Mouse (Mus musculus): Measurements from ENCODE around the gene Arih2. TPM values are rescaled to one million over a fixed set of nuclear protein-coding genes. Genes with fewer than 3 reads are reported as not detected.
"Not testable (repeated sequence)": the region's sequence is repeated elsewhere in the genome, so short reads cannot be mapped to it uniquely, and the experiment has no call there.

Gene Arih2
- polyA plus RNA-seq, 1 experiment from 2014 or later, result 47.3 TPM

DNA sequence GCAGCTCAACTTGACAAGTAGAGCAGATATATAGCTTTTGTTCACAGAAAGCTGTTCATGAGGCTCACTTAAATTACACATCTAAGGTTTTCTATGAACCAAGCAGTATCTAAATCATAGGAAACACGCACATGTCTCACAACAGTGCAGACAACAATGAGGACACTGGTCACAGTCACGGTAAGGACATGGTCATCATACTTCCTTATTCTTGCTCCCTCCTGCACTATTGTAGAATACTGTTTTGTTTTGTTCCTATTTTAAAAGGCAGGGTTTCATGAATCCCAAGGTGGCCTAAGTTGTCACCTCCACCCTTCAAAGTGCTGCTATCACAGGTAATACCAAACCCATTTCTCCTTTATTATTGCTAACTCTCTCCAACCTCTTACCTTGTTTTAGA is 9.4 kb downstream of the Arih2 start:
- Histone ChIP-seq H3K9me3 (replicated peaks) (no peaks in the 10 kb centered on the region), H3K9ac (replicated peaks) (no peak overlapping the region), H3K27ac (replicated peaks) (no peak overlapping the region), H3K27me3 (replicated peaks) (no peaks in the 10 kb centered on the region), H3K4me3 (replicated peaks) (no peak overlapping the region), H3K4me2 (no peak overlapping the region), H3K36me3 (peaks cover 22% of the 10 kb centered on the region), H3K4me1 (no peaks in the 10 kb centered on the region)
- 80% methylated on average over 2 of the region's 2 CpGs for WGBS
- ATAC-seq (ENCODE audit: low FRiP score), result no peak

DNA sequence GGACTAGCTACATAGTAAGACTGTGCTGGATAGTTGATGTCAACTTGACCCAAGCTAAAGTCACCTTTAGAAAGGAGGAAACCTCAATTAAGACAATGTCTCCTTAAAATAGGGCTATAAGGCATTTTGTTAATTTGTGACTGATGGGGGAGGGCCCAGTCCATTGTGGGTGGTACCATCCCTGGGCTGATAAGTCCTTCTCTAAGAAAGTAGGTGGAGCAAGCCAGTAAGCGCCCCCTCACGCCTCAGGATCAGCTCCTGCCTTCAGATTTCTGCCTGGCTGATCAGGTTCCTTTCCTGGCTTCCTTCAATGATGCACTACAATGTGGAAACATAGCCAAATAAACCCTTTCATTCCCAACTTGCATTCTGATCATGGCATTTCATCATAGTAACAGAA is 13.8 kb downstream of the Arih2 start:
- no peak overlapping the region for H3K4me3 ChIP-seq (replicated peaks)
- H3K27ac ChIP-seq (replicated peaks), result no peak overlapping the region
- ATAC-seq (ENCODE audit: low FRiP score), result no peak
- no peaks in the 10 kb centered on the region for H3K4me1 ChIP-seq
- H3K4me2 ChIP-seq, result no peak overlapping the region
- H3K36me3 ChIP-seq, result peaks cover 5% of the 10 kb centered on the region
- H3K27me3 ChIP-seq (replicated peaks), result no peaks in the 10 kb centered on the region
- H3K9ac ChIP-seq (replicated peaks), result no peak overlapping the region
- 88% methylated on average over 2 of the region's 2 CpGs for WGBS
- H3K9me3 ChIP-seq (replicated peaks), result no peaks in the 10 kb centered on the region

- Histone ChIP-seq H3K36me3 (peaks cover 4% of the 10 kb centered on the region; the same call in 1 of the 2 replicates), H3K27ac (replicated peaks) (no peak overlapping the region), H3K9ac (replicated peaks) (no peak overlapping the region), H3K27me3 (replicated peaks) (no peaks in the 10 kb centered on the region), H3K9me3 (replicated peaks) (no peaks in the 10 kb centered on the region), H3K4me1 (no peaks in the 10 kb centered on the region), H3K4me2 (no peak overlapping the region), H3K4me3 (replicated peaks) (no peak overlapping the region)
- ATAC-seq (ENCODE audit: low FRiP score), result no peak
- 78% methylated on average over 2 of the region's 2 CpGs for WGBS
Measured at GRCm38 (mm10) chr9:108633846-108634245, 15.3 kb downstream of the Arih2 start.

DNA sequence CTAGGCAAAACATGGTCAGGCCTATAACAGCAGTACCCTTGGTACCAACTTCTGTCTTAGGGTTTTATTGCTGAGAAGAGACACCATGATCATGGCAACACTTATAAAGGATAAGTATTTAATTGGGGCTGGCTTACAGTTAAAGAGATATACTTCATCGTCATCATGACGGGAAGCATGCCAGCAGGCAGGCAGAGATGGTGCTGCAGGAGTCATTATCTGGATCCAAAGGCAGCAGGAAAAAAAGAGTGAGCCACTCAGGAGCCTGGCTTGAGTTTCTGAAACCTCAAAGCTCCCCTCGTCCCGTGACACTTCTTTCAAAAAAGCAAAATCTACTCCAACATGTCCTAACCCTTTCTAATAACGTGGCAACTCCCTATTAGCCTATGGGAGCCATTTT is 16.8 kb downstream of the Arih2 start:
- Histone ChIP-seq H3K4me1 (no peaks in the 10 kb centered on the region), H3K4me2 (no peak overlapping the region), H3K9ac (replicated peaks) (no peak overlapping the region), H3K27me3 (replicated peaks) (no peaks in the 10 kb centered on the region), H3K4me3 (replicated peaks) (no peak overlapping the region), H3K27ac (replicated peaks) (no peak overlapping the region), H3K36me3 (peaks cover 4% of the 10 kb centered on the region; the same call in 1 of the 2 replicates), H3K9me3 (replicated peaks) (no peaks in the 10 kb centered on the region)
- ATAC-seq (ENCODE audit: low FRiP score), result no peak
- 82% methylated on average over 5 of the region's 5 CpGs for WGBS

DNA sequence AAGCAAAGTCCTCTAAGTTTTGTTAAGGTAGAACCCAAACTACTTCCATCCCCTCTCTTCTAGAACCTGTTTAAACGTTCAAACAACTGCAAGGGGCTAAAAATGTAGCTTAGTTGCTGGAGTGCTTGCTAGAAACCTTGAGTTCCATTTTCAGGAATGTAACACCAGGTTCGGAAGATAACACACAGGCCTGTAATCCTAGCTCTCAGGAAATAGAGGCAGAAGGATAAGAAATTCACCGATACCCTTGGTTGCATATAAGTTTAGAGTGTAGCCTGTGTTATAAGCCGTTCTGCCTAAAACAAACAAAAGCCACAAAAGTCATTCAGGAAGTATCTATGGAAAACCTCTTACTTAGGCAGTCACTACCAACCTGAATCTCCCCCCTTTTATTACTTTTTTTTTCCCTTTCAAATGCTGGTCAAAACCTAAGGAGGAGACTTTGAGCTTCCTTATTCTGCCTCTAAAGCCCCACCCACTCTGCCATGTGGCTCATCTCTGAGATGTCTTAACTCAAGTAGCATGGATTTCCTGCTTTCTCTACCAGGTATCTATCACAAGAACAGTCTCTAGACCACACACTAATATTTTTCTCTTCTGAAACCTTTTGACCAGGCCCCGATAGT is 17.4 kb downstream of the Arih2 start:
- H3K4me3 ChIP-seq (replicated peaks), result no peak overlapping the region
- no peak for ATAC-seq (ENCODE audit: low FRiP score)
- H3K36me3 ChIP-seq, result peaks cover 4% of the 10 kb centered on the region; the same call in 1 of the 2 replicates
- H3K27ac ChIP-seq (replicated peaks), result no peak overlapping the region
- 96% methylated on average over 5 of the region's 5 CpGs for whole genome bisulfite sequencing
- H3K27me3 ChIP-seq (replicated peaks), result no peaks in the 10 kb centered on the region
- H3K9ac ChIP-seq (replicated peaks), result no peak overlapping the region
- H3K4me2 ChIP-seq, result no peak overlapping the region
- H3K9me3 ChIP-seq (replicated peaks), result no peaks in the 10 kb centered on the region
- H3K4me1 ChIP-seq, result no peaks in the 10 kb centered on the region

GRCm38 (mm10) chr9:108630683-108631082 is 18.5 kb downstream of the Arih2 start:
- Histone ChIP-seq H3K36me3 (peaks cover 4% of the 10 kb centered on the region; the same call in 1 of the 2 replicates), H3K9ac (replicated peaks) (no peak overlapping the region), H3K4me2 (no peak overlapping the region), H3K27me3 (replicated peaks) (no peaks in the 10 kb centered on the region), H3K9me3 (replicated peaks) (no peaks in the 10 kb centered on the region), H3K27ac (replicated peaks) (no peak overlapping the region), H3K4me1 (no peaks in the 10 kb centered on the region), H3K4me3 (replicated peaks) (no peak overlapping the region)
- WGBS, result 84% methylated on average over 1 of the region's 1 CpGs
- no peak for ATAC-seq (ENCODE audit: low FRiP score)

DNA sequence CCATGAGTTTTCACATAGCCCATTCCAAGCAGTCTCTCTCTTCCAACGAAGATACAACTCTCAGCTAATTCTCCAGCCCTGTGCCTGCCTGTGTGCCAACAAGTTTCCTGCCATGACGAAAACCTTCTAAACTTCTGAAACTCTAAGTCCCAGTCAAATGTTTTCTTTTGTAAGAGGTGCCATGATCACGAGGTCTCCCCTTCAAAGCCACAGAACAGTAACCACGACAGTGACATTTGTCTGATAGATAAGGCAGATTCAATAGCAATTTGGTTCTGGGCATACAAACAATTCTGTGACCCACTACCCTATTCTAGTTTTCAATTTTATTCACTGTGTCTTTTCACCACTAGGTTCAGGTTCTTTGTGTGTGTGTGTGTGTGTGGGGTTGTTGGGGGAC is 21.0 kb downstream of the Arih2 start:
- Histone ChIP-seq H3K4me1 (no peaks in the 10 kb centered on the region), H3K9ac (replicated peaks) (no peak overlapping the region), H3K27me3 (replicated peaks) (no peaks in the 10 kb centered on the region), H3K27ac (replicated peaks) (no peak overlapping the region), H3K36me3 (no peaks in the 10 kb centered on the region; the same call in 1 of the 2 replicates), H3K9me3 (replicated peaks) (no peaks in the 10 kb centered on the region), H3K4me2 (no peak overlapping the region), H3K4me3 (replicated peaks) (no peak overlapping the region)
- 82% methylated on average over 4 of the region's 4 CpGs for WGBS
- ATAC-seq (ENCODE audit: low FRiP score), result no peak

GRCm38 (mm10) chr9:108626498-108626897 is 22.7 kb downstream of the Arih2 start:
- no peaks in the 10 kb centered on the region for H3K9me3 ChIP-seq (replicated peaks)
- no peak overlapping the region for H3K4me2 ChIP-seq
- 62% methylated on average over 2 of the region's 2 CpGs for WGBS
- ATAC-seq (ENCODE audit: low FRiP score), result no peak
- H3K4me3 ChIP-seq (replicated peaks), result no peak overlapping the region
- H3K27ac ChIP-seq (replicated peaks), result no peak overlapping the region
- H3K36me3 ChIP-seq, result no peaks in the 10 kb centered on the region; the same call in 1 of the 2 replicates
- H3K9ac ChIP-seq (replicated peaks), result no peak overlapping the region
- H3K27me3 ChIP-seq (replicated peaks), result no peaks in the 10 kb centered on the region
- no peaks in the 10 kb centered on the region for H3K4me1 ChIP-seq

- Histone ChIP-seq H3K9ac (replicated peaks) (no peak overlapping the region), H3K36me3 (peaks cover 60% of the 10 kb centered on the region), H3K9me3 (replicated peaks) (no peaks in the 10 kb centered on the region), H3K27ac (replicated peaks) (no peak overlapping the region), H3K27me3 (replicated peaks) (no peaks in the 10 kb centered on the region), H3K4me3 (replicated peaks) (no peak overlapping the region), H3K4me1 (no peaks in the 10 kb centered on the region), H3K4me2 (no peak overlapping the region)
- 90% methylated on average over 1 of the region's 1 CpGs for WGBS
- ATAC-seq (ENCODE audit: low FRiP score), result no peak
Measured at GRCm38 (mm10) chr9:108617301-108617700, 31.9 kb downstream of the Arih2 start.

DNA sequence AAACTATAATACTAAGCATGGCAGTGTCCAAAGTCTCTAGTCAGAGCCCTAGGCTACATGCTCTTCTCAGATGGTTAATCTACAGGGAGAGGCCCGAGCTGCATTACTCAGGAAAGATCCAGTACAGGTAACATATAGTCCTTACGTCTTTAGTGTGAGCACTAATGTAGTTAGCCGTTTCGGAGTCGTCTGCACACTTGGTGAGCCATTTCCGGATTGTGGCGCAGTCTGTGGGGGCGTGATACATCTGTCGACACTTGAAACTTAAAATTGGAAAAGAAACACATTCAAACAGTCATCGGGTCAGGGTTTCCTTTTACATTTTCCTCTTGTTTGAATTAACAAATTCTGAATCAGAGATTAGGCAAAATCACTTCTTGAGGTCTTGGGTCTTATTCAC is 37.7 kb downstream of the Arih2 start:
- Histone ChIP-seq H3K27ac (replicated peaks) (no peak overlapping the region), H3K9me3 (replicated peaks) (no peaks in the 10 kb centered on the region), H3K36me3 (peaks cover 87% of the 10 kb centered on the region), H3K9ac (replicated peaks) (no peak overlapping the region), H3K4me2 (no peak overlapping the region), H3K27me3 (replicated peaks) (no peaks in the 10 kb centered on the region), H3K4me3 (replicated peaks) (no peak overlapping the region), H3K4me1 (no peaks in the 10 kb centered on the region)
- whole genome bisulfite sequencing, result 96% methylated on average over 10 of the region's 10 CpGs
- no peak for ATAC-seq (ENCODE audit: low FRiP score)

DNA sequence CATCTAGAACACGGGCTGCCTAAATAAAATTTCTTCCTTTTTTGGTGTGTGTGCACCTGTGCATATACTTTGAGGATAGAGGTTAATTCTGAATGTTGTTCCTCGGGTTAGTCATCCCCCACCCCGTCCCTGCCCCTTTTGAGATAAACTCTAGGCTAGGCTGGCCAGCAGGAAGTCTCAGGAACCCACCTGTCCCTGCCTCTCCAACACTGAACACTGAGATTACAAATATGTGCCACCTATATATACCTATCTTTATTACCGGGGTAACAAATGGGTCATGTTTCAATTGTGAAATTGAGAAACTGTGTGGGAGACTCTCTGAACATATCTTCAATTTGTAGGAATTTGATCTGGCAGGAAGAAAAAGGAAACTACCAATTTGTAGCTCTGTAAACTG is 40.3 kb downstream of the Arih2 start:
- no peak for ATAC-seq (ENCODE audit: low FRiP score)
- no peaks in the 10 kb centered on the region for H3K9me3 ChIP-seq (replicated peaks)
- no peak overlapping the region for H3K4me3 ChIP-seq (replicated peaks)
- H3K27me3 ChIP-seq (replicated peaks), result no peaks in the 10 kb centered on the region
- no peak overlapping the region for H3K4me2 ChIP-seq
- peaks cover 96% of the 10 kb centered on the region for H3K36me3 ChIP-seq
- H3K27ac ChIP-seq (replicated peaks), result no peak overlapping the region
- no peak overlapping the region for H3K9ac ChIP-seq (replicated peaks)
- no peaks in the 10 kb centered on the region for H3K4me1 ChIP-seq
- WGBS, result 98% methylated on average over 4 of the region's 4 CpGs

- H3K4me3 ChIP-seq (replicated peaks); H3K27ac ChIP-seq (replicated peaks); H3K27me3 ChIP-seq (replicated peaks); ATAC-seq (ENCODE audit: low FRiP score); H3K9me3 ChIP-seq (replicated peaks); H3K9ac ChIP-seq (replicated peaks); H3K4me1 ChIP-seq; H3K4me2 ChIP-seq: not testable (repeated sequence)
- WGBS, result 91% methylated on average over 5 of the region's 5 CpGs
- peaks cover 96% of the 10 kb centered on the region for H3K36me3 ChIP-seq
Measured at GRCm38 (mm10) chr9:108607929-108608328, 41.3 kb downstream of the Arih2 start.
